Mouse (Mus musculus): ENCODE measurements around the gene Fn1. TPM values are rescaled to one million over a fixed set of nuclear protein-coding genes. Genes with fewer than 3 reads are reported as not detected.

The Fn1 gene
- total RNA-seq, 2 experiments from 2014 or later, result 35.2 to 63.1 TPM

GRCm38 (mm10) chr1:71614545-71615246, 38.3 kb downstream of the Fn1 start:
- Histone ChIP-seq H3K27ac (no peak overlapping the region), H3K4me3 (no peak overlapping the region)
- no peak for TF ChIP-seq CTCF (IDR thresholded peaks at IDR 0.05)
- DNase-seq, result no peak
- intact Hi-C loops (cut with DNase I), result no loop called here

- no peak for DNase-seq
- TF ChIP-seq CTCF (IDR thresholded peaks at IDR 0.05), result no peak
- H3K4me3 ChIP-seq, result no peak overlapping the region
- intact Hi-C loops (cut with DNase I), result no loop called here
- H3K27ac ChIP-seq, result no peak overlapping the region
Measured at GRCm38 (mm10) chr1:71612256-71612655, 40.7 kb downstream of the Fn1 start.

- intact Hi-C loops (cut with DNase I), result no loop called here
- Histone ChIP-seq H3K27ac (no peak overlapping the region), H3K4me3 (no peak overlapping the region)
- no peak for DNase-seq
- no peak for TF ChIP-seq CTCF (IDR thresholded peaks at IDR 0.05)
Measured at GRCm38 (mm10) chr1:71609916-71610315, 43.1 kb downstream of the Fn1 start.

GRCm38 (mm10) chr1:71609057-71609775, 43.8 kb downstream of the Fn1 start:
- no peak for DNase-seq
- no peak overlapping the region for H3K27ac ChIP-seq
- TF ChIP-seq CTCF (IDR thresholded peaks at IDR 0.05), result no peak
- intact Hi-C loops (cut with DNase I), result no loop called here
- no peak overlapping the region for H3K4me3 ChIP-seq

GRCm38 (mm10) chr1:71606600-71607325, 46.2 kb downstream of the Fn1 start:
- no peak for TF ChIP-seq CTCF (IDR thresholded peaks at IDR 0.05)
- Histone ChIP-seq H3K27ac (no peak overlapping the region), H3K4me3 (no peak overlapping the region)
- intact Hi-C loops (cut with DNase I), result no loop called here
- DNase-seq, result no peak

- intact Hi-C loops (cut with DNase I), result no loop called here
- H3K4me3 ChIP-seq, result no peak overlapping the region
- no peak overlapping the region for H3K27ac ChIP-seq
- TF ChIP-seq CTCF (IDR thresholded peaks at IDR 0.05), result no peak
- DNase-seq, result no peak
Measured at GRCm38 (mm10) chr1:71605751-71606150, 47.2 kb downstream of the Fn1 start.

GRCm38 (mm10) chr1:71595365-71595764, 57.6 kb downstream of the Fn1 start:
- Histone ChIP-seq H3K4me3 (no peak overlapping the region), H3K27ac (no peak overlapping the region)
- TF ChIP-seq CTCF (IDR thresholded peaks at IDR 0.05), result no peak
- intact Hi-C loops (cut with DNase I), result no loop called here
- DNase-seq, result no peak

- intact Hi-C loops (cut with DNase I), result no loop called here
- no peak for DNase-seq
- H3K27ac ChIP-seq, result no peak overlapping the region
- no peak overlapping the region for H3K4me3 ChIP-seq
- TF ChIP-seq CTCF (IDR thresholded peaks at IDR 0.05), result no peak
Measured at GRCm38 (mm10) chr1:71594268-71594667, 58.7 kb downstream of the Fn1 start.

GRCm38 (mm10) chr1:71593184-71593583, 59.8 kb downstream of the Fn1 start:
- H3K4me3 ChIP-seq, result no peak overlapping the region
- DNase-seq, result no peak
- intact Hi-C loops (cut with DNase I), result no loop called here
- TF ChIP-seq CTCF (IDR thresholded peaks at IDR 0.05), result no peak
- H3K27ac ChIP-seq, result no peak overlapping the region

GRCm38 (mm10) chr1:71590038-71590437, 63.0 kb downstream of the Fn1 start:
- H3K4me3 ChIP-seq, result no peak overlapping the region
- TF ChIP-seq CTCF (IDR thresholded peaks at IDR 0.05), result no peak
- no peak overlapping the region for H3K27ac ChIP-seq
- no peak for DNase-seq
- intact Hi-C loops (cut with DNase I), result no loop called here

- Histone ChIP-seq H3K27ac (no peak overlapping the region), H3K4me3 (no peak overlapping the region)
- no peak for DNase-seq
- intact Hi-C loops (cut with DNase I), result no loop called here
- no peak for TF ChIP-seq CTCF (IDR thresholded peaks at IDR 0.05)
Measured at GRCm38 (mm10) chr1:71586658-71587057, 66.3 kb downstream of the Fn1 start.

GRCm38 (mm10) chr1:71583900-71584299, 69.1 kb downstream of the Fn1 start:
- intact Hi-C loops (cut with DNase I), result no loop called here
- Histone ChIP-seq H3K4me3 (no peak overlapping the region), H3K27ac (no peak overlapping the region)
- DNase-seq, result no peak
- TF ChIP-seq CTCF (IDR thresholded peaks at IDR 0.05), result no peak

GRCm38 (mm10) chr1:71583302-71583701, 69.7 kb downstream of the Fn1 start:
- DNase-seq, result no peak
- intact Hi-C loops (cut with DNase I), result no loop called here
- H3K27ac ChIP-seq, result no peak overlapping the region
- H3K4me3 ChIP-seq, result no peak overlapping the region
- TF ChIP-seq CTCF (IDR thresholded peaks at IDR 0.05), result no peak
